Mouse (Mus musculus): ENCODE data around the gene Akr1b3.

The Akr1b3 gene

GRCm38 (mm10) chr6:34322121-34322520 lies 4.8 kb upstream of the Akr1b3 start:
- no peak for DNase-seq (ENCODE audit: low spot score)

GRCm38 (mm10) chr6:34318636-34319035 lies 1.4 kb upstream of the Akr1b3 start:
- no peak for DNase-seq (ENCODE audit: low spot score)

GRCm38 (mm10) chr6:34318172-34318571 lies 894 bp upstream of the Akr1b3 start:
- DNase-seq (ENCODE audit: low spot score), result peak; percentile 5

- DNase-seq (ENCODE audit: low spot score), result no peak
These were observed 3.4 kb downstream of the Akr1b3 start for GRCm38 (mm10) chr6:34313921-34314320.

- DNase-seq (ENCODE audit: low spot score), result no peak
These were observed 3.9 kb downstream of the Akr1b3 start for GRCm38 (mm10) chr6:34313386-34313785.

- no peak for DNase-seq (ENCODE audit: low spot score)
These were observed 7.2 kb downstream of the Akr1b3 start for GRCm38 (mm10) chr6:34310023-34310595.

- no peak for DNase-seq (ENCODE audit: low spot score)
These were observed 7.8 kb downstream of the Akr1b3 start for GRCm38 (mm10) chr6:34309526-34309925.

- no peak for DNase-seq (ENCODE audit: low spot score)
These were observed 10.5 kb downstream of the Akr1b3 start for GRCm38 (mm10) chr6:34306797-34307196.

GRCm38 (mm10) chr6:34304675-34305241 lies 12.5 kb downstream of the Akr1b3 start:
- DNase-seq (ENCODE audit: low spot score), result no peak

GRCm38 (mm10) chr6:34297055-34297454 lies 20.2 kb downstream of the Akr1b3 start:
- no peak for DNase-seq (ENCODE audit: low spot score)

- DNase-seq (ENCODE audit: low spot score), result no peak
These were observed 21.8 kb downstream of the Akr1b3 start for GRCm38 (mm10) chr6:34295437-34295836.

GRCm38 (mm10) chr6:34292882-34293487 lies 24.3 kb downstream of the Akr1b3 start:
- peak; percentile 9 for DNase-seq (ENCODE audit: low spot score)

- DNase-seq (ENCODE audit: low spot score), result no peak
These were observed 24.9 kb downstream of the Akr1b3 start for GRCm38 (mm10) chr6:34292196-34292881.

- no peak for DNase-seq (ENCODE audit: low spot score)
These were observed 26.6 kb downstream of the Akr1b3 start for GRCm38 (mm10) chr6:34290681-34291080.

GRCm38 (mm10) chr6:34290091-34290490 lies 27.2 kb downstream of the Akr1b3 start:
- no peak for DNase-seq (ENCODE audit: low spot score)

- DNase-seq (ENCODE audit: low spot score), result no peak
These were observed 29.2 kb downstream of the Akr1b3 start for GRCm38 (mm10) chr6:34288098-34288497.

- no peak for DNase-seq (ENCODE audit: low spot score)
These were observed 30.4 kb downstream of the Akr1b3 start for GRCm38 (mm10) chr6:34286841-34287240.

GRCm38 (mm10) chr6:34278385-34278784 lies 38.9 kb downstream of the Akr1b3 start:
- no peak for DNase-seq (ENCODE audit: low spot score)

GRCm38 (mm10) chr6:34277665-34278064 lies 39.6 kb downstream of the Akr1b3 start:
- DNase-seq (ENCODE audit: low spot score), result peak; percentile 50

GRCm38 (mm10) chr6:34274346-34274745 lies 42.9 kb downstream of the Akr1b3 start:
- no peak for DNase-seq (ENCODE audit: low spot score)

GRCm38 (mm10) chr6:34273073-34273472 lies 44.2 kb downstream of the Akr1b3 start:
- no peak for DNase-seq (ENCODE audit: low spot score)

GRCm38 (mm10) chr6:34272462-34272861 lies 44.8 kb downstream of the Akr1b3 start:
- DNase-seq (ENCODE audit: low spot score), result no peak

GRCm38 (mm10) chr6:34270717-34271116 lies 46.6 kb downstream of the Akr1b3 start:
- no peak for DNase-seq (ENCODE audit: low spot score)
